Mouse (Mus musculus): ENCODE results near the gene Atf7. TPM values are rescaled to one million over a fixed set of nuclear protein-coding genes. Genes with fewer than 3 reads are reported as not detected.

The Atf7 gene
- polyA plus RNA-seq, 1 experiment from 2014 or later: 20.4 TPM

DNA sequence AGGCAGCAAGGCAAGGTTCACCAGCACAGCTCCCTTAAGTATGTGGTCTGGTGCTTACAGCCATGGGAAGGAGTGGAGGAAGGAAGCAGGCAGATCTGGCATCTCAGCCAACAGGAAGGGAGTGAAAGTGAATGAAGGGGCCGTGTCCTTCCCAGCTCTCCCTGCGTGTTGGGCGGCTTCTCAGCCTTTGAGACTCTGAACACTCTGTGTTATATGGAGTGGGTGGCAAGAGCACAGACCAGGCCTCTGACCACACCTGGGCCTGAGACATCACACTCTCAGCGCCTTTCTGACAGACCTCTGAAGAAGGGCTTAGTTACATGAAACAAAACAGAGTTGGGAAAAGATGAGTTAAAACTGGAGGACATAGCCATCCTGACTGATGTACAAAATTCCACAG lies 94.7 kb downstream of the Atf7 start:
- peaks cover 76% of the 10 kb centered on the region for H3K36me3 ChIP-seq
- 83% methylated on average over 4 of the region's 4 CpGs for WGBS
- DNase-seq (ENCODE audit: low spot score): no peak

DNA sequence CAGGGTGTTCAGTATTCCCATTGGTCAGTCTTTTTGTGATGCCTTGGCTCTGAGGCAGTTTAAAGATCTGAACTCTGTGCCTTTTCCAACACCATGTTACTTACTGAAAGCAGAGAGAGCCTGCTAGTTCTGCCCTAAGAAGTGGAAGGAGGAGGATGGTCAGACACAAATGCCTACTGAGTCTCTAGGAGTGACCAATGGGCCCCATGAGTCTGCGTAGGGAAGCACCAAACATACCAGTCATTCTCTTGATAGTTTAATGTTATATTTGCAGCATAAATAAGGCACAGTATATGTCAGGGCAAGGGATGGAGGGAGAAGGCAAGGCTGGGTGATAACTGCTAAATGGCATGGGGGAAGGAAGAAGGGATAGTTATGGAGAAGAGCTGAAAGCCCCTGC lies 96.9 kb downstream of the Atf7 start:
- peaks cover 79% of the 10 kb centered on the region for H3K36me3 ChIP-seq
- DNase-seq (ENCODE audit: low spot score): no peak
- H3K27ac ChIP-seq: no peak overlapping the region
- 96% methylated on average over 1 of the region's 1 CpGs for WGBS
- H3K4me3 ChIP-seq: no peak overlapping the region
- no peaks in the 10 kb centered on the region for H3K4me1 ChIP-seq (replicated peaks)
- H3K27me3 ChIP-seq (ENCODE audit: insufficient read depth, poor library complexity, severe bottlenecking): no peaks in the 10 kb centered on the region
- no peaks in the 10 kb centered on the region for H3K9me3 ChIP-seq

More for the DNA sequence above, 94.7 kb downstream of the Atf7 start:
- Histone ChIP-seq H3K9me3 (no peaks in the 10 kb centered on the region), H3K27me3 (ENCODE audit: insufficient read depth, poor library complexity, severe bottlenecking) (no peaks in the 10 kb centered on the region), H3K4me3 (no peak overlapping the region), H3K27ac (no peak overlapping the region), H3K4me1 (replicated peaks) (no peaks in the 10 kb centered on the region)

GRCm38 (mm10) chr15:102527936-102528335 lies 97.3 kb downstream of the Atf7 start:
- H3K36me3 ChIP-seq: peaks cover 76% of the 10 kb centered on the region

GRCm38 (mm10) chr15:102526111-102527002 lies 98.9 kb downstream of the Atf7 start:
- H3K36me3 ChIP-seq: peaks cover 78% of the 10 kb centered on the region
- no peaks in the 10 kb centered on the region for H3K4me1 ChIP-seq (replicated peaks)
- no peaks in the 10 kb centered on the region for H3K9me3 ChIP-seq
- 88% methylated on average over 6 of the region's 6 CpGs for WGBS
- no peak overlapping the region for H3K4me3 ChIP-seq
- H3K27ac ChIP-seq: no peak overlapping the region
- no peak for DNase-seq (ENCODE audit: low spot score)
- H3K27me3 ChIP-seq (ENCODE audit: insufficient read depth, poor library complexity, severe bottlenecking): no peaks in the 10 kb centered on the region

More at GRCm38 (mm10) chr15:102527936-102528335, 97.3 kb downstream of the Atf7 start:
- Histone ChIP-seq H3K4me1 (replicated peaks) (no peaks in the 10 kb centered on the region), H3K27me3 (ENCODE audit: insufficient read depth, poor library complexity, severe bottlenecking) (no peaks in the 10 kb centered on the region), H3K9me3 (no peaks in the 10 kb centered on the region), H3K27ac (no peak overlapping the region), H3K4me3 (no peak overlapping the region)
- WGBS: 74% methylated on average over 3 of the region's 3 CpGs
- no peak for DNase-seq (ENCODE audit: low spot score)

DNA sequence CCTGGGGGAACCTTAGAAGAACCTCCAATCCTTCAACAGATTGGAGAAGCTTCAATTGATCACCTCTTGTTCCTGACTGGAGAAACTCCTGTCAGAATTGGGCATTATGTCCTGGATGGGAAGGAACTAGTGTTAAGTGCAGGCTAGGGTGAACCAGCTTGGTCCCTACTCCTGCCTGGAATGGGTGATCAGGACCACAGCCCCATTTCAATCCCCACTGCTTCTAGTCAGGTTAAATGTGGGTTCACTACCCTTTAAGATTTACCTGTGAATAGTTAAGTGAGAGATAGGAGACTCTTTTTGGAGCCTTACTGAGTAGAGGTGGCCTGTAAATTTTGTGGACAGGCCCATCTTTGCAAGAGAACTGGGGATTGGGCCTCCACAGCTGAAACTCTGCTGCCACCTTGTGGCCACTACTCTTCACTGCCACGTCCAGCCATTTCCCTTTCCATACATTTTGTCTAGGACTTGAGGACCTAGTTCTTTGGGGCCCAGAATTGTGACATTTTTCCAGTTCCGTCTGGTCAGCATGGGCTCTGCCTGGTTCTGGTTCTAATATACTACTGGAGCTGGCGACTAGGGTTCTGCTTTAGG lies 100.3 kb downstream of the Atf7 start, which contains the start of gene Npff:
Gene Npff (minus strand): TSS at position 51 of the 594 bp plus-strand sequence.
- Histone ChIP-seq H3K4me1 (replicated peaks) (peaks cover 9% of the 10 kb centered on the region), H3K4me3 (no peak within 1 kb of the TSS), H3K9me3 (no peaks in the 10 kb centered on the region), H3K27me3 (ENCODE audit: insufficient read depth, poor library complexity, severe bottlenecking) (no peaks in the 10 kb centered on the region), H3K27ac (no peak within 1 kb of the TSS), H3K36me3 (peaks cover 77% of the 10 kb centered on the region)
- 6% methylated on average over 3 of the region's 3 CpGs for WGBS
- DNase-seq (ENCODE audit: low spot score): peak; percentile 79

DNA sequence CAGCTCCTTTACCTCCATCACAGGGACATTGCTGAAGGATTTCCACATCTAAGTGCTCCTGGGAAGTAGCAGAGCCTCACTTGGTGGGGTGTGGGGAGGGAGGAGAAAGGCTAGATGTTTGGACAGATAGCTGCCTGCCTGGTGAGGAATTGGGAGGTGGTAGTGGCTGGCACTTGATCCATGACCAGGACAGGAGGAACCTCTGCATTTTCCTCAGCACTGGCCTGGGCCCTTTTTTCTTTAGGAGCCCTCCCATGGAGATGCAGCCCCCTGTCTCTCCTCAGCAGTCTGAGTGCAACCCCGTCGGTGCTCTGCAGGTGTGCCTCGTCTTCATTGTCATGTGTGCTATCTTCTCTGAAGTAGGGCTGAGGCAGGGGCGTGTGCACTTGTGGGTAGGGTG lies 103.8 kb downstream of the Atf7 start:
- peaks cover 50% of the 10 kb centered on the region for H3K36me3 ChIP-seq
- DNase-seq (ENCODE audit: low spot score): no peak
- no peaks in the 10 kb centered on the region for H3K9me3 ChIP-seq
- no peaks in the 10 kb centered on the region for H3K27me3 ChIP-seq (ENCODE audit: insufficient read depth, poor library complexity, severe bottlenecking)
- peaks cover 36% of the 10 kb centered on the region for H3K4me1 ChIP-seq (replicated peaks)
- no peak overlapping the region for H3K4me3 ChIP-seq
- no peak overlapping the region for H3K27ac ChIP-seq
- 82% methylated on average over 4 of the region's 4 CpGs for WGBS

DNA sequence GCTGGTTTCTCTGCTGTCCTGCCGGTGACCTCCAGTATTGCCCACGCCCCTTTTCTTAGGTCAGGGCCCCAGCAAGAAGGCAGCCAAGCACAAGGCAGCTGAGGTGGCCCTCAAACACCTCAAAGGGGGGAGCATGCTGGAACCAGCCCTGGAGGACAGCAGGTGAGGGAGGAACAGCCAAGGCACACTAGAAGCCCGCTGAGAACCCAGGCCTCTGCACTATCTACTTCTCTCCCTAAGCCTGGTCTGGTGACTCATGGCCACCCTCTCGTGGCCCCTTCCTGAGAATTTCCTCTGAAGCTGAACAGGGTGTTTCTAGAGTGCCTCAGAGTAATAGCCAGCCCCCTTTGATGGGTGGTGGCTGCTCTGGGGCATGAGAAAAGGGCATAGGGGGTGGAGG lies 104.8 kb downstream of the Atf7 start:
- 91% methylated on average over 4 of the region's 4 CpGs for WGBS
- peaks cover 47% of the 10 kb centered on the region for H3K4me1 ChIP-seq (replicated peaks)
- H3K9me3 ChIP-seq: no peaks in the 10 kb centered on the region
- no peak overlapping the region for H3K4me3 ChIP-seq
- peaks cover 45% of the 10 kb centered on the region for H3K36me3 ChIP-seq
- no peaks in the 10 kb centered on the region for H3K27me3 ChIP-seq (ENCODE audit: insufficient read depth, poor library complexity, severe bottlenecking)
- no peak for DNase-seq (ENCODE audit: low spot score)
- peak overlapping the region; percentile 23; the same call in 1 of the 2 replicates for H3K27ac ChIP-seq

GRCm38 (mm10) chr15:102519211-102520141 lies 105.8 kb downstream of the Atf7 start:
- H3K36me3 ChIP-seq: peaks cover 41% of the 10 kb centered on the region
- H3K9me3 ChIP-seq: no peaks in the 10 kb centered on the region
- peak overlapping the region; percentile 99 for H3K27ac ChIP-seq
- H3K4me1 ChIP-seq (replicated peaks): peaks cover 51% of the 10 kb centered on the region
- H3K27me3 ChIP-seq (ENCODE audit: insufficient read depth, poor library complexity, severe bottlenecking): no peaks in the 10 kb centered on the region
- H3K4me3 ChIP-seq: peak overlapping the region; percentile 73
- no peak for DNase-seq (ENCODE audit: low spot score)
- WGBS: 72% methylated on average over 17 of the region's 17 CpGs

GRCm38 (mm10) chr15:102518859-102519201 lies 106.4 kb downstream of the Atf7 start:
- peaks cover 35% of the 10 kb centered on the region for H3K36me3 ChIP-seq
- no peak for DNase-seq (ENCODE audit: low spot score)
- H3K27ac ChIP-seq: peak overlapping the region; percentile 99
- no peaks in the 10 kb centered on the region for H3K9me3 ChIP-seq
- peak overlapping the region; percentile 73 for H3K4me3 ChIP-seq
- WGBS: 14% methylated on average over 9 of the region's 9 CpGs
- H3K27me3 ChIP-seq (ENCODE audit: insufficient read depth, poor library complexity, severe bottlenecking): no peaks in the 10 kb centered on the region
- peaks cover 51% of the 10 kb centered on the region for H3K4me1 ChIP-seq (replicated peaks)

- Histone ChIP-seq H3K27ac (peak within 1 kb of the TSS; percentile 99), H3K27me3 (ENCODE audit: insufficient read depth, poor library complexity, severe bottlenecking) (no peaks in the 10 kb centered on the region), H3K36me3 (peaks cover 31% of the 10 kb centered on the region), H3K4me1 (replicated peaks) (peaks cover 51% of the 10 kb centered on the region), H3K4me3 (peak within 1 kb of the TSS; percentile 73), H3K9me3 (no peaks in the 10 kb centered on the region)
- WGBS: under 1% methylated on average over 60 of the region's 60 CpGs
- peak; percentile 99 for DNase-seq (ENCODE audit: low spot score)
Measured at GRCm38 (mm10) chr15:102517976-102518858, 107.0 kb downstream of the Atf7 start, which contains the start of gene Tarbp2. TSS of gene Tarbp2 (plus strand) at chr15:102518192.

DNA sequence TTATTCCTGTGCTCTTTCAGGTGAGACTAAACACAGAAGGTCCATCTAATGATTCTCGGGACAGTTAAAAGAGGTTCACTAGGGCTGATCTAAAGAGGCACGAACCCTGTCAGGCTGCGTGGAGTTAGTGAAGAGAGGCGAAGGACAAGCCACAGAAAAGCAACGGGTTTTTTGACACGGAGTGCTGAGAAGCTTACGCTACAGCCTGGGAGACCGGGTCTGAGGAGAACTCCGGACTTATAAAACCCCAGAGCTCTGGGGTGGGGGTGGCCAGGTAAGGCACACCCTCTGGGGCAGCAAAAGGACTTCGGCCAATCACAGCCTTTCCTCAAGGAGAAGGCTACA lies 107.7 kb downstream of the Atf7 start:
- H3K27me3 ChIP-seq (ENCODE audit: insufficient read depth, poor library complexity, severe bottlenecking): no peaks in the 10 kb centered on the region
- H3K4me3 ChIP-seq: peak overlapping the region; percentile 73
- peaks cover 57% of the 10 kb centered on the region for H3K4me1 ChIP-seq (replicated peaks)
- H3K36me3 ChIP-seq: peaks cover 25% of the 10 kb centered on the region
- no peak for DNase-seq (ENCODE audit: low spot score)
- WGBS: under 1% methylated on average over 10 of the region's 10 CpGs
- H3K27ac ChIP-seq: peak overlapping the region; percentile 99
- no peaks in the 10 kb centered on the region for H3K9me3 ChIP-seq
